Mouse (Mus musculus): ENCODE measurements at regions not wholly inside any gene's neighbourhood (a gene's known extent, or its start where the extent isn't known, plus 50 kb on each side); places are given as distances from the start of the nearest gene placed in this dataset.
A peak's percentile ranks its signal among the peaks of the same experiment; 100 is the strongest.

- Histone ChIP-seq H3K4me3 (ENCODE audit: low read length) (no peak overlapping the region), H3K4me2 (replicated peaks; ENCODE audit: low read depth, low read length) (no peak overlapping the region), H3K4me1 (ENCODE audit: control insufficient read depth, insufficient read depth, low read length) (no peaks in the 10 kb centered on the region), H3K9me3 (ENCODE audit: control insufficient read depth, low read length) (no peaks in the 10 kb centered on the region), H3K36me3 (ENCODE audit: control insufficient read depth, insufficient read depth, low read length) (no peaks in the 10 kb centered on the region), H3K27me3 (ENCODE audit: control insufficient read depth, insufficient read depth, low read length) (no peaks in the 10 kb centered on the region), H3K27ac (ENCODE audit: low read depth, low read length) (no peak overlapping the region), H3K9ac (ENCODE audit: low read depth, low read length) (no peak overlapping the region)
- no peak for ATAC-seq (ENCODE audit: low FRiP score, low TSS enrichment)
- WGBS: 88% methylated on average over 16 of the region's 16 CpGs
These were observed 166.6 kb upstream of the Id4 start for GRCm38 (mm10) chr13:48094275-48095035.

DNA sequence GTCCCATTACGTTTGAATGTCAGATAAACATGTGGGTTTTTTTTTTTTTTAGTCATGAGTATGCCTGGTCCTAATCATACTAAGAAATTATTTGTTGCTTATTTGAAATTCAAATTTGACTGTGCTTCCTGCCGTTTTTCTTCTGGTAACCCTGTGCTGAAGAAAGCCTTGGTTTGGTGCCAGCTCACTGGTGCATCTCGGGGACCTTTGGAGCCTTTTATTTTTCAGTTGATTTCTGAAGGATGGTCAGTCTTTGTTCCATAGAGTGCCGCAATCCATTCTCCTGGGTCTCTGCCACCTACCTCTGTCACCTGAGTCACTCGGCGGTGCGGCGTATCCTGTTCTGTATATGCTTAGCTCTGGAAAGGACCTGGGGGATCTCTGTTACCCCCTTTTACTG, 158.9 kb upstream of the Id4 start:
- no peak overlapping the region for H3K4me3 ChIP-seq (ENCODE audit: low read length)
- no peaks in the 10 kb centered on the region for H3K36me3 ChIP-seq (ENCODE audit: control insufficient read depth, insufficient read depth, low read length)
- H3K27me3 ChIP-seq (ENCODE audit: control insufficient read depth, insufficient read depth, low read length): no peaks in the 10 kb centered on the region
- no peaks in the 10 kb centered on the region for H3K9me3 ChIP-seq (ENCODE audit: control insufficient read depth, low read length)
- H3K4me1 ChIP-seq (ENCODE audit: control insufficient read depth, insufficient read depth, low read length): 0 out of 2 replicates have a peak, but pooled peaks cover 3% of the 10 kb centered on the region
- WGBS: 60% methylated on average over 8 of the region's 8 CpGs
- no peak overlapping the region for H3K9ac ChIP-seq (ENCODE audit: low read depth, low read length)
- no peak overlapping the region for H3K4me2 ChIP-seq (replicated peaks; ENCODE audit: low read depth, low read length)
- H3K27ac ChIP-seq (ENCODE audit: low read depth, low read length): no peak overlapping the region
- ATAC-seq (ENCODE audit: low FRiP score, low TSS enrichment): no peak

DNA sequence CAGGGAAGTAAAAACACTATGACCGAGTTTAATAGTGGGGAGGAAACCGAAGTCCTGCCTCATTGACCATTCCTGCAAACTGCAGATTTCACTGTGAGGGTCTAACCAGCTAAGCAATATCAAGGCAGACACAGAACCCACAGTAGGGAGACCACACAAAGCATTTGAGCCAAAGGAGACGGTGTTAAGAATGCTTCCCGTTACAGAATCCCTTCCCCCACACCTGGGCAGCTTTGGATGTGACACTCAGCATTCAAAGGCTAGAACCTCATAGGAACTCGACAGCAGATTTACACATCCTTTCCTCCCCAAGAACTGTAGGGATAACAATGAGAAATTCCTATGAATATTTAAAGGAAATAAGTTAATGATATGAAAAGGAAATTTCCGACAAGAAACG, 158.5 kb upstream of the Id4 start:
- ATAC-seq (ENCODE audit: low FRiP score, low TSS enrichment): no peak
- Histone ChIP-seq H3K36me3 (ENCODE audit: control insufficient read depth, insufficient read depth, low read length) (no peaks in the 10 kb centered on the region), H3K9ac (ENCODE audit: low read depth, low read length) (no peak overlapping the region), H3K4me3 (ENCODE audit: low read length) (no peak overlapping the region), H3K27ac (ENCODE audit: low read depth, low read length) (no peak overlapping the region), H3K9me3 (ENCODE audit: control insufficient read depth, low read length) (no peaks in the 10 kb centered on the region), H3K27me3 (ENCODE audit: control insufficient read depth, insufficient read depth, low read length) (no peaks in the 10 kb centered on the region), H3K4me2 (replicated peaks; ENCODE audit: low read depth, low read length) (no peak overlapping the region), H3K4me1 (ENCODE audit: control insufficient read depth, insufficient read depth, low read length) (0 out of 2 replicates have a peak, but pooled peaks cover 3% of the 10 kb centered on the region)
- WGBS: 42% methylated on average over 7 of the region's 7 CpGs

- 59% methylated on average over 6 of the region's 6 CpGs for WGBS
- Histone ChIP-seq H3K4me1 (ENCODE audit: control insufficient read depth, insufficient read depth, low read length) (0 out of 2 replicates have a peak, but pooled peaks cover 3% of the 10 kb centered on the region), H3K4me2 (replicated peaks; ENCODE audit: low read depth, low read length) (no peak overlapping the region), H3K9ac (ENCODE audit: low read depth, low read length) (no peak overlapping the region), H3K9me3 (ENCODE audit: control insufficient read depth, low read length) (no peaks in the 10 kb centered on the region), H3K36me3 (ENCODE audit: control insufficient read depth, insufficient read depth, low read length) (no peaks in the 10 kb centered on the region), H3K4me3 (ENCODE audit: low read length) (no peak overlapping the region), H3K27ac (ENCODE audit: low read depth, low read length) (no peak overlapping the region), H3K27me3 (ENCODE audit: control insufficient read depth, insufficient read depth, low read length) (no peaks in the 10 kb centered on the region)
- no peak for ATAC-seq (ENCODE audit: low FRiP score, low TSS enrichment)
These were observed 156.3 kb upstream of the Id4 start for GRCm38 (mm10) chr13:48104766-48105165.

GRCm38 (mm10) chr13:48106946-48107345, 154.1 kb upstream of the Id4 start:
- Histone ChIP-seq H3K4me2 (replicated peaks; ENCODE audit: low read depth, low read length) (no peak overlapping the region), H3K9me3 (ENCODE audit: control insufficient read depth, low read length) (no peaks in the 10 kb centered on the region), H3K9ac (ENCODE audit: low read depth, low read length) (no peak overlapping the region), H3K27me3 (ENCODE audit: control insufficient read depth, insufficient read depth, low read length) (no peaks in the 10 kb centered on the region), H3K4me3 (ENCODE audit: low read length) (no peak overlapping the region), H3K27ac (ENCODE audit: low read depth, low read length) (no peak overlapping the region), H3K36me3 (ENCODE audit: control insufficient read depth, insufficient read depth, low read length) (no peaks in the 10 kb centered on the region), H3K4me1 (ENCODE audit: control insufficient read depth, insufficient read depth, low read length) (0 out of 2 replicates have a peak, but pooled peaks cover 3% of the 10 kb centered on the region)
- no peak for ATAC-seq (ENCODE audit: low FRiP score, low TSS enrichment)
- WGBS: 70% methylated on average over 5 of the region's 5 CpGs

- Histone ChIP-seq H3K4me2 (replicated peaks; ENCODE audit: low read depth, low read length) (no peak overlapping the region), H3K36me3 (ENCODE audit: control insufficient read depth, insufficient read depth, low read length) (no peaks in the 10 kb centered on the region), H3K4me3 (ENCODE audit: low read length) (no peak overlapping the region), H3K27me3 (ENCODE audit: control insufficient read depth, insufficient read depth, low read length) (no peaks in the 10 kb centered on the region), H3K9me3 (ENCODE audit: control insufficient read depth, low read length) (peaks cover 5% of the 10 kb centered on the region; the same call in 1 of the 2 replicates), H3K4me1 (ENCODE audit: control insufficient read depth, insufficient read depth, low read length) (no peaks in the 10 kb centered on the region), H3K9ac (ENCODE audit: low read depth, low read length) (no peak overlapping the region), H3K27ac (ENCODE audit: low read depth, low read length) (no peak overlapping the region)
- ATAC-seq (ENCODE audit: low FRiP score, low TSS enrichment): no peak
- 80% methylated on average over 7 of the region's 7 CpGs for WGBS
These were observed 145.1 kb upstream of the Id4 start for GRCm38 (mm10) chr13:48115890-48116289.

DNA sequence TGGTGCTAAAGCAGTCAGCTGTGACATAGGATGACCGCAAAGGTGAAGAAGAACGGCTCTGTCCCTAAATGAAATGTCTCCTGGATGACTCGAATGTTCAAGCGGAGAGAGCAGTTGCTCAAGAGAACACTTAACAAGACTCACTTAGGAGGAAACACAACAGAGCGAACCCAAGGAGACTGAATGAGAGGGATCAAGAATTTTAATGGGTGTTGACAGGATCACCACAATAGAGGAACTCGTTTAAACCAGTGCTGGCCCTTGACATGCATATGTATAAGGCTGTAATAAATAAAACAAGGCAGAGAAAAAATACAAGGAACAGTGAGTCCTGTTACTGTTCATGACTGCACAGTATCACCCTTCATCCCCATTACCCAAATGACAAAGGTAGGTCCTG, 134.4 kb upstream of the Id4 start:
- no peak for ATAC-seq (ENCODE audit: low FRiP score, low TSS enrichment)

GRCm38 (mm10) chr13:48130724-48131123, 130.3 kb upstream of the Id4 start:
- WGBS: under 1% methylated on average over 17 of the region's 17 CpGs
- ATAC-seq (ENCODE audit: low FRiP score, low TSS enrichment): peak; percentile 92

More for the DNA sequence above, 134.4 kb upstream of the Id4 start:
- Histone ChIP-seq H3K36me3 (ENCODE audit: control insufficient read depth, insufficient read depth, low read length) (no peaks in the 10 kb centered on the region), H3K9ac (ENCODE audit: low read depth, low read length) (no peak overlapping the region), H3K4me2 (replicated peaks; ENCODE audit: low read depth, low read length) (no peak overlapping the region), H3K27ac (ENCODE audit: low read depth, low read length) (no peak overlapping the region), H3K4me3 (ENCODE audit: low read length) (no peak overlapping the region), H3K4me1 (ENCODE audit: control insufficient read depth, insufficient read depth, low read length) (peaks cover 14% of the 10 kb centered on the region), H3K9me3 (ENCODE audit: control insufficient read depth, low read length) (no peaks in the 10 kb centered on the region), H3K27me3 (ENCODE audit: control insufficient read depth, insufficient read depth, low read length) (no peaks in the 10 kb centered on the region)
- WGBS: 35% methylated on average over 6 of the region's 6 CpGs

DNA sequence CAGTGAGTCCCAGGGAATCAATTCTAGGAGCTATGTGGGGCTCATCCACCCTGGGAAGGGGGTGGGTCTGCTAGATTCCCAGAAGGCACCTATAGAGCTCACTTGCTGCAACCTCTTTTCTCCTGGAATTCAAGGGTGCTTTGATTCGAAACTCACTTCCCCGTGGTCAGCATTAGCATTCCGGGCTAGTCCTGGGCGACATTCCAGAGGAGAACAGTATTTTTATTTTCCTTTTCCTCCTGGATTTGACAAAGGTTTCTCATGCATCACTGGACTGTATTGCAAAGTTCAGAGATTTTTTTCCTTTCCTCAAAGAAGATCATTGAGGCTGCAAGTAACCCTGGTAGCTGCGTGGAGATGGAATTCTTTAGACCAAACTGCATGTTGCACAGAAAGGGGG, 129.3 kb upstream of the Id4 start:
- Histone ChIP-seq H3K4me2 (replicated peaks; ENCODE audit: low read depth, low read length) (no peak overlapping the region), H3K9ac (ENCODE audit: low read depth, low read length) (no peak overlapping the region), H3K9me3 (ENCODE audit: control insufficient read depth, low read length) (no peaks in the 10 kb centered on the region), H3K4me1 (ENCODE audit: control insufficient read depth, insufficient read depth, low read length) (peaks cover 10% of the 10 kb centered on the region), H3K4me3 (ENCODE audit: low read length) (no peak overlapping the region), H3K36me3 (ENCODE audit: control insufficient read depth, insufficient read depth, low read length) (no peaks in the 10 kb centered on the region), H3K27ac (ENCODE audit: low read depth, low read length) (peak overlapping the region; percentile 47; the same call in 1 of the 2 replicates), H3K27me3 (ENCODE audit: control insufficient read depth, insufficient read depth, low read length) (no peaks in the 10 kb centered on the region)
- no peak for ATAC-seq (ENCODE audit: low FRiP score, low TSS enrichment)
- 20% methylated on average over 5 of the region's 5 CpGs for WGBS

More at GRCm38 (mm10) chr13:48130724-48131123, 130.3 kb upstream of the Id4 start:
- H3K4me1 ChIP-seq (ENCODE audit: control insufficient read depth, insufficient read depth, low read length): peaks cover 14% of the 10 kb centered on the region
- peak overlapping the region; percentile 36 for H3K4me2 ChIP-seq (replicated peaks; ENCODE audit: low read depth, low read length)
- H3K4me3 ChIP-seq (ENCODE audit: low read length): peak overlapping the region; percentile 18
- no peaks in the 10 kb centered on the region for H3K27me3 ChIP-seq (ENCODE audit: control insufficient read depth, insufficient read depth, low read length)
- H3K27ac ChIP-seq (ENCODE audit: low read depth, low read length): peak overlapping the region; percentile 8; the same call in 1 of the 2 replicates
- H3K9ac ChIP-seq (ENCODE audit: low read depth, low read length): no peak overlapping the region
- no peaks in the 10 kb centered on the region for H3K9me3 ChIP-seq (ENCODE audit: control insufficient read depth, low read length)
- no peaks in the 10 kb centered on the region for H3K36me3 ChIP-seq (ENCODE audit: control insufficient read depth, insufficient read depth, low read length)

Measured in kidney, embryonic 14.5 days (tissue).